Mouse (Mus musculus): ENCODE measurements around the gene Cep350. TPM values are rescaled to one million over a fixed set of nuclear protein-coding genes. Genes with fewer than 3 reads are reported as not detected.

Cep350 gene
- total RNA-seq, 1 experiment from 2014 or later, result 36.2 TPM

- DNase-seq, result no peak
Measured at GRCm38 (mm10) chr1:155808261-155808660, 164.8 kb downstream of the Cep350 start.

GRCm38 (mm10) chr1:155805607-155806006 is 167.4 kb downstream of the Cep350 start:
- peak; percentile 21 for DNase-seq

GRCm38 (mm10) chr1:155801014-155801991 is 171.8 kb downstream of the Cep350 start:
- DNase-seq, result no peak

- DNase-seq, result no peak
Measured at GRCm38 (mm10) chr1:155798000-155798399, 175.1 kb downstream of the Cep350 start.

- no peak for DNase-seq
Measured at GRCm38 (mm10) chr1:155797425-155797824, 175.6 kb downstream of the Cep350 start.

- DNase-seq, result no peak
Measured at GRCm38 (mm10) chr1:155796757-155797405, 176.2 kb downstream of the Cep350 start.

- peak; percentile 40 for DNase-seq
Measured at GRCm38 (mm10) chr1:155795791-155796233, 177.2 kb downstream of the Cep350 start.

Other genes with a start within 250 kb of the Cep350 start
- 0.06 TPM in 1 of 2 replicates, not detected in the other for gene Lhx4, start 221.6 kb downstream of the Cep350 start, total RNA-seq (2021)
- 48.4 and 48.8 TPM in 2 replicates for gene Qsox1, start 160.4 kb downstream of the Cep350 start, total RNA-seq (2021)
- 144 and 148 TPM in 2 replicates for gene Tor1aip2, start 62.1 kb upstream of the Cep350 start, total RNA-seq (2021)
- 116 and 125 TPM in 2 replicates for gene Tor1aip1, start 63.2 kb upstream of the Cep350 start, total RNA-seq (2021)
- gene Fam163a, start 231.8 kb upstream of the Cep350 start, total RNA-seq (2021), result 7.6 and 14.1 TPM in 2 replicates